Mouse (Mus musculus) stomach, postnatal 0 days (tissue): ENCODE data around the gene Rassf8.

ENCODE experiments used
- CTCF ChIP-seq: IDR thresholded peaks from 2 replicates; pipeline ENCODE4 v1.5.1; 2016; ENCODE audit warnings: antibody characterized with exemption, low read depth, mild to moderate bottlenecking, moderate library complexity
- EP300 ChIP-seq: optimal IDR thresholded peaks from 2 replicates; pipeline ENCODE3; 2016; ENCODE audit warnings: antibody characterized with exemption

- TF ChIP-seq CTCF (0 out of 2 replicates have a peak, but pooled peaks have one; percentile 3), EP300 (no peak)
Measured at GRCm38 (mm10) chr6:145726986-145727385, 19.6 kb upstream of the Rassf8 start.
